Mouse (Mus musculus): ENCODE data around the gene Irs2. TPM values are rescaled to one million over a fixed set of nuclear protein-coding genes. Genes with fewer than 3 reads are reported as not detected.

The Irs2 gene
- total RNA-seq, 4 experiments from 2014 or later = 4.7 to 13.0 (median 6.8) TPM

DNA sequence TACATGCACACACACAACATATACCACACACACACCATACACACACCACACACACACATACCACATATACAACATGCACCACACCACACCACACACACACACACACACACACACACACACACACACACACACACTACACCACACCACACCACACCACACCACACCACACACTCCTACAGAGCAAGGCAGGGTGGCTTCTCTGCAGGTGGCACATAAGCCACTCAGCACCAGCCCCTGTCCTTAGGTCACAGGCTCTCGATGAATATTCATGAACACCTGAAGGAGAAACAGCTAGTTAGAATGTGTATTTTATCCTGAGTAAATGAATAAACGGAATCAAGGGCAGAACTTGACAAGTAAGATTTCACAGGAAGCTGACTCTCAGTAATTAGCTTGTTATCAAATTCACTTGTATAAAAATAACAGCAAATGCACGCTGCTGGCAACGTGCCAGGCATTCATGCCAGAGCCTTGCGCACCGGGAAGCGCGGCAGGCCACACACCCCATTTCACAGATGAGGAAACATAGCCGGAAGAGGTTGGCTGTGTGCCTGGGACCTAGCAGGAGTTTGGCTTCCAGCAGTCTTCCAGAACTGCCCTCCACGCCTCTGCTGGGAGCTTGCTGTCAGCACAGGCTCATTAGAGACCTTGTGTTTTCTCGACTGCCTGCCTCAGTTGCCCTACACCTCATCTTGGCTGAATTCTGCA is 54.8 kb downstream of the Irs2 start:
- DNase-seq (ENCODE audit: low spot score) = peak; percentile 76

DNA sequence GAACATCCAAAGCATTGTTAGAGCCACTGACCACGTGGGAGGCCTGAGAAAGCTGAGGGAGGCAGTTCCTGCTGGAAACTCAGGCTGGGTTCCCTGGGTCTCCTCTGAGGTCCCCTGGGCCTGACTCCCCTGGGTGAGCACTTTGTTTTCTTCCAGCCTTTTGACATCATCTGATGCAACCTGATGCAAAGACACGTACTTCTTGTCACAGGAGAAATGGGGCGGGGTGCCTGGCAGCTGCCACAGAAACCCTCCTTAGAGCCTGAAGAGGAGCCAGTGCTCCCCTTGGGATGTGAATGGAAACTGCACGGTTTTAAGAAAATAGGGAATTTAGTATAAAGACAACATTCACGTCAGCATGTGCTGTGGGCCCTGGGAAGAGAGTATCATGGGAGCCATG is 55.6 kb downstream of the Irs2 start:
- no peak for DNase-seq (ENCODE audit: low spot score)

DNA sequence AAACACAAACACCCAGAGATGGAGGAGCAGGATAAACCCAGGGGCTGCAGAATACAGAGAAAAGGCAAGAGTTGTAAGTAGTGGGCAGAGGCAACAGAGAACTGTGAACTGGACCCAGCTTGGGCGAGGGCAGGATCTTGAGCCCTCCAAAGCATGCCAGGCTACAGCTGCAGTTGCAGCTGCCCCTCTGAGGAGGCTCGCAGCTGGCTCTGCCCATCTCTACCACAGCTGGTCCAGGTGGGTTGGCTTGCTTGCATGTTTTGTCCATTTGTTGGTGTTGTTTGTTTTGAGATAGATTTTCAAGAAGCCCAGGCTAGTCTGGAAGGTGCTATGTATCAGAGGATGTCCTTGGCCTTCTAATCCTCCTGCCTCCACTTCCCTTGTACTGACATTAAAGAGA is 56.0 kb downstream of the Irs2 start:
- no peak for DNase-seq (ENCODE audit: low spot score)

DNA sequence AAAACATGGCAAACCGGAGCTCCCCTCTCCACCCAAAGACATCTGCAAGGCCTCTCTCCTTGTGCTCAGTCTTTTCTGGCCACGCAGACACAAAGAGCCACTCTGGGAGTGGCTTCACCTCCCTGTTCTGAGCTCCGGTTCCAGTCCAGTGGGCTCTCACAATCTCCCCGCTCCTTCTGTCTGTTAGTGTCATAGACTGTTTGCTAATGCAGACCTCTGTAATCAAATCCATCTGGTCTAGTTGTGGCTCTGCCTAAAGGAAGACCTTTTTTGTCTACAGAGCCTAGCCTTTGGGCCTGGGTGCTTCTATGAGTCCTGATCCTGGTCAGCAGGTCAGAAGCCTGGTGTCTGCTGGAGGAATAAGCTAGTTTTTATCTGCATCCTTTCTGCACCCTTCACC is 56.7 kb downstream of the Irs2 start:
- no peak for DNase-seq (ENCODE audit: low spot score)

DNA sequence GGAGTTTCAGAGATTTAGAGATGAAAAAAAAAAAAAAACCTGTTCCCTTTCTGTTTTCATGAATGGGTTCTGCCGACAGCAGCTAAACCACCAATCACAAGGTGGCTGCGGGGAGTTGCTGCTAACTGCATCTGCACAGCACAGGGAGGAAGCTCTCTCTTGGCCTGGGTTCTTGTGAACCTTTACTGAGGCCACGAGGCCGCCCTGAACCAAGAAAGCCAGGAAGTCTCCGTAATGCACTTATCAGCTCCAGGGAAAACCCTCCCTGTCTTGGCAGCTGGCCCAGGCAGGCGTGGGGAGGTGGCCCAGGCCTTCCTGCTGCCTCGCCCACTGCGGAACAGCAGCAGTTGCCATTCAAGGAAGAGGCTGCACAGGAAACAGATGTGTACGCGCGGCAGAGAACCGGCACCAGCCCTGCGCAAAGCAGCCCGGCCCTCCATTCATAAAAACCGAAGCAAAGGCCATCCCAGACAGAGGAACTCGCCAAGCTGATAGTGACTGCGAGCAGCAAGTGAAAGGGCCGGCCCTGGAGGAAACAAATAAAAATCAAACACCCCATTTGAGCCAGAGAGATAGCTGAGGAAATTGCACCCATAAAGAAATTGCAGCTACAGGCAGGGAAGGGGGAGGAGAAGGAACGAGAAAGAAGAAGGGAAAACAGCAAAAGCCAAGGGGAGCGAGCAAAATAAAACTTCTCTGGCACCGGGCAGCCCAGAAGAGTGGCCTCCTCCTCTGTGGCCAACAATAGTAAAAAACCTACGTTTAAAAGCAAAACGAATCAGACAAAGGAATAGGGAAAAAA is 62.1 kb downstream of the Irs2 start:
- DNase-seq (ENCODE audit: low spot score) = peak; percentile 98

DNA sequence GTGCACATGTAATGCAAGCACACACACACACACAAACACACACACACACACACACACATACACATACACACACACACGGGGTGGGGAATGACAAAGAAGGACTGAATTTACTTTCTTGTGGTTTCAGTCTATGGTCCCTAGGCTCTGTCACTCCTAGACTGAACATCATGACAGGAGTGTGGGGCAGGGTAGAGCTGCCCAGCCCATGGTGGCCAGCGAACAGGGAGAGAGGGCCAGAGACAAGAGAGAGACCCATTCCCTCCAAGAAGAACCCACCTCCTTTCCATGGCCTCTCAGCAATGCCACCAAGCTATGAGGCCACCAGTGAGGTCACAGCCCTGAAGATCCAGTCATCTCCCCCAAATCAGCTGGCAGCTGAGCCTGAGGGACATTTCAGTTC is 62.8 kb downstream of the Irs2 start:
- DNase-seq (ENCODE audit: low spot score) = no peak

DNA sequence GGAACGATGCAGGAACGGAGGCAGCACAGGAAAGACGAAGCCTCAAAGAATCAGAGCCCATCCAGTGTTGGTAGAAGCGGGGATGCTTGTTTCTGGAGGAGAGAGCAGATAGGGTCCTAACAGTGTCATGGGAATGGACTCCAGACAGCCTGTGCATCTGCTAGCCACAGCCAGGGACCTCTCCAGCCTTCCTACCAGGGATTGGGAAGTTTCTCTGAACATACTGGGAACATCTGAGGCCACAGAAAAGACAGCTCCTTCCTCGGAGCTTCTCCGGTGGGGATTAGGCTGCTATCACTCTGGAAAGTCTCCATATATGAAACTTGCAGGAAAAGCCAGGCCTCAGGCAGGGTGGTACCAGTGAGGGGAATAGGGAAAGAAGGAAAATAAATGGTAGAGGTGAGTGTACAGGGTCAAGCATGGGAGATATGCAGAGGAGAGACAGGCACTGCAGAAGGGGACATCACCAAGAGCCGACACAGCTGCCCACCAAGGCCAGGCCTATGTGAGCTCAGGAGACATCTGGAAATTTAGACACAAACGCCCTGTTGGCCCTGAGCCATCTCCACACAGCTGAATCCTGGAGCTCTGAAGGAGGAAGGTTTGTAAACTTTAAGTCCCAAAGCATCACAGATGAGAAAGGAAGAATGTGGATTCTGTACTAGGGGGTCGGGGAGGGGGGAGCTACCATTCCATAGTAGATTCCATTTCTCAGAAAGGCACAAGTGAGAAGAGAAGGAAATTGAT is 64.8 kb downstream of the Irs2 start:
- no peak for DNase-seq (ENCODE audit: low spot score)

DNA sequence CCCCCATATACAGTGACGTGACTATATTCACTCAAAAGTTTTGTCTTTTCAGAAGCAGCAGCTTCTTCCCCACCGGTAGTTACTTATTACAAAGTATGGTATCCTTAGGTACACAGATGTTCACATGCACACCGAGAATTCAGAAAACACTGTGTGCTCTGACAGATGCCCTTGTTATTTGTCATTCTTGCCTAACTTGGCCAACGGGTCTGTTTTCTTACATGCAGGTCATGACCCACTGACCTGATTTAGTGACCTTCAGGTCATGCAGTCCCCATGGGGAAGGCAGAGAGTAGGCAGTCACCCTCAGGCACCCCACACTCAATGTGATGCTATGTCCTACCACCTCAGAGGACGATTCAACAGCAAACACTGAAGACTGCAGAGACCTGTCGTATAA is 68.4 kb downstream of the Irs2 start:
- DNase-seq (ENCODE audit: low spot score) = no peak

DNA sequence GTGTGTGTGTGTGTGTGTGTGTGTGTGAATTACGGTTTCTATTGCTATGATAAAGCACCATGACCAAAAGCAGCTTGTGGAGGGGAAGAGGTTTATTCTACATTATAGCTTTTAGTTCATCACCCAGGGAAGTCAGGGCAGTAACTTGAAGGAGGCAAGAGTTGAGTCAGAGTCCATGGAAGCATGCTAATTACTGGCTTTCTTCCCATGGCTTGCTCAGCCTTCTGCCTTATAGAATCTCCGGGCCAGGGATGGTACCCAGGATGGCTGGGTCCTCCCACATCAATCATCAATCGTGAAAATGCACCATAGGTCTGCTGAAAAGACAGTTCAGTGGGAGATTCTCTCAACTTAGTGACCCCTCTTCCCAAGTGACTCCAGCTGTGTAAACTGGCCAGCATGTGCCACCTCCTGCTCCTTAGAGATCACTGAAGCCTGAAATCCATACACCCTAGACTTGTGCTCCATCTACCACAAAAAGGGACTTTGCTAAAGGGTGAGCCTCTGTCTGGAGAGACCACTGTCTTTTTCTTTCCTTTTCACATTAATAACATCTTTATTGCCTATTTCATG is 69.0 kb downstream of the Irs2 start:
- no peak for DNase-seq (ENCODE audit: low spot score)

DNA sequence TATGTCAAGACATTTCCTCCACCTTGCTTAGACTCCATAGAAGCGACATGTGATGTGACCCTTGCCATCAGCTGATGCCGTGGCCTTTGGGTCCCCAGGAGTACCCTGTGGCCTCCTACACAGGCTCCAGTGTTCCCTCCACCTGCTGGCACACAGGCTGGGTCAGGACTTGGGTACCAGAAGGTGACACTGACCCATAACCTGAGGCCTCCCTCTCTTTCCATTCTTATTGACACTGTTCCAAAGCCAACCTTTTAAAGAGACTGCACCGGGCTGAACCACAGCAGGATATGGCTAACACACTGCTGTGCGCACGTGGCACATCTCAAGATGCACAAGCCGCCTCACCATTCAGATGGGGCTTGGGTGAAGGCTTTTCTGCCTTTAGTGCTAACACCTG is 70.0 kb downstream of the Irs2 start:
- DNase-seq (ENCODE audit: low spot score) = no peak

DNA sequence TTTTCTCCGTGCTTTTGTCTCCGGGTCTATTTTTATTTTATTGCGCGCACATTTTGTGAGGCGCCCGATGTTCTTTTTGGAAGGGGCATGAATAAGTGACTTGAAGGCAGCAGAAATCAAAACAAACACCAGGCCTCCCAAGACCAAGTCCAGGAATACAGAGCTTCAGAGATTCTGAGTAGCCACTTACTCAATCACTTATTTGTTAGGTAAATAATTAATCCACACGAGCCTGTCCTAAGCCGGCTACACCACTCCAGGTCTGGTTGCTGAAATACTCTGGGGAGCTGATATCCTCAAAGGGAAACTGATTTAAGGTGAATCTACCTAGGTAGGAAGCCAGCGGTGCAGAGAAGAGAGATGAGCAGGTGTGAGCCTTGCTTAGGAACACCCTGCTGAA is 71.6 kb downstream of the Irs2 start:
- DNase-seq (ENCODE audit: low spot score) = no peak

DNA sequence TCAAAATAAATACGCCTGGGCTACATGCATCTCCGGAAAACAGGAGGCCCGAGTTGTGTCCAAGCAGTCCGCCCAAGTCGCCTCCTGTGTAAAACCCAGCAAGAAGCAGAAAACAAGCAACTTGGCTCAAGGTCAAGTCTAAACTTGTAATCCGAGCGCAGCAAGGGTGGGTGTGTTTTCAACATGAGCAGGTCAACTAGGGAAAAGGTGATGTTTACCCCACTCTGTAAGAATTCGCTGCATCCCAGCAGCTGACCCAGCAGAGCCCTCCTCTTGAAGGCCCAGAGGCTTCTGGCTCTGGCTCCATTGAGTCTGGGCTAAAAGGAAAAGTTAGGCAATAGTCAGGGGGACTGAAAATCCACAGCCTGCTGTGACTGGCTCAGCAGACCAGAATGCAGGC is 73.0 kb downstream of the Irs2 start:
- DNase-seq (ENCODE audit: low spot score) = no peak

Measured in heart, adult 8-10 months (tissue).